Mouse (Mus musculus) cerebellum, adult (tissue): ENCODE measurements around the gene 9230112D13Rik.
A peak's percentile ranks its signal among the peaks of the same experiment; 100 is the strongest.

Experiments
- ATAC-seq: cut with Nextera tagmentation; 2 replicates; pipeline ENCODE4 v1.9.2; 2017; ENCODE audit warnings: mild to moderate bottlenecking, moderate library complexity, mixed read lengths; ENCODE audit not compliant: insufficient number of reproducible peaks, low FRiP score, low TSS enrichment

Gene 9230112D13Rik

DNA sequence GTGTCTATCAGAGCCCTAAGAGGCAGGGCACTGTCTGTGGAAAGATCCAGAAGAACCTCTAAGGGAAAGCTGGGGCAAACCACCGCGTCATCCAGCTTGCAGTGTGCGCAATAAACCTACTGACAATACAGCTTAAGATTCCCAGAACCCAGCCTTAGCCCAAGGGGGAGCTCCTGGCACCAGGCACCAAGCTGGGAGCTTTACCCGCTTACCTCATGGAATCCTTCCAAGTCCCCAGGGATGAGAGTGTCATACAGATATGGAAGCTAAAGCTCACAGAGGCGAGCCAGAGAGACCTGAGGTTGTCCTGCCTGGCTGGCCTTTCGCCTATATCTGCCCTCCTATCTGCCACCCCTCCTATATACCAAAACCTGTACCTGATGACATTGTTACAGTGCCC is 21.0 kb upstream of the 9230112D13Rik start:
- no peak for ATAC-seq

GRCm38 (mm10) chr14:34541896-34542295 is 19.3 kb upstream of the 9230112D13Rik start:
- 0 out of 2 replicates have a peak, but pooled peaks have one; percentile 15 for ATAC-seq

DNA sequence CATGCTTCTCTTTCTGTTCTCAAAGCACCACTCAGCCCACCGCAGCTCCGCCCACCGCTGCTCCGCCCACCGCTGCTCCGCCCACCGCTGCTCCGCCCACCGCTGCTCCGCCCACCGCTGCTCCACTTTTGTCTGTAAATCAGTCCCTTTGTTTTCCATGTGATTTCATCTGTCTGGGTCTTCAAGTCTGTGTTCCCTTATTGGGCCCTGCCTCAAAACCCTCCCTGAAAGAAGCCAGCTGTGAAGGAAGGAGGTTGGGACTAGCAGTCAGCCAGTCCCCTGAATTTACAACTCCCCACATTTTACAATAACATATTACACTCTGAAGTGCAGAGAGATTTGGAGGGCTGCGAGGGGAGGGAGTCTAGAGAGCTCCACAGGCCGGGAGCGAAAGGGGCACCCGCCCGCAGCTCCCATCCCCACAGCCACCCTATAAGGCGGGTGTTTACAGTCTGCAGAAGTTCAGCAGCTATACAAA is 18.1 kb upstream of the 9230112D13Rik start:
- ATAC-seq: no peak

GRCm38 (mm10) chr14:34535883-34536282 is 13.3 kb upstream of the 9230112D13Rik start:
- no peak for ATAC-seq

GRCm38 (mm10) chr14:34533537-34533936 is 10.9 kb upstream of the 9230112D13Rik start:
- ATAC-seq: no peak

GRCm38 (mm10) chr14:34532536-34532935 is 9.9 kb upstream of the 9230112D13Rik start:
- ATAC-seq: no peak

DNA sequence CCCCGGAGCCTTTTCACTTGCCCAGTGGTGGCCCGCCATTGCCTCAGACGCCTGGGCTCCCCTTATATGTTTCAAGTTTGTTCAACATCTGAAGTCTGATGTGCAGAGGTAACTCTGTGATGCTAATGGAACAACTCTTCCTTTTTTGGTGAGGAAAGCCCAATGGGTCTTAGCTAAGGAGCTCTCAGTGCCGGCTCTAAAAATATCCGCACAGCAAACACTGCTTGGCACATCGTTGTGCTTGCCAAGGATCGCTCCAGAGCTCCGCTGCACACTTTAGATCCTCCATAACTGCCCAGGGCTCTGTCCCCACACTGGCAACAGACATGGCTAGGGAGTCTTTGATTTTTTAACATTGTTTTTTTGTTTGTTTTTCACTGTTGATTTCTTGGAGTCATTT is 6.2 kb upstream of the 9230112D13Rik start:
- no peak for ATAC-seq

DNA sequence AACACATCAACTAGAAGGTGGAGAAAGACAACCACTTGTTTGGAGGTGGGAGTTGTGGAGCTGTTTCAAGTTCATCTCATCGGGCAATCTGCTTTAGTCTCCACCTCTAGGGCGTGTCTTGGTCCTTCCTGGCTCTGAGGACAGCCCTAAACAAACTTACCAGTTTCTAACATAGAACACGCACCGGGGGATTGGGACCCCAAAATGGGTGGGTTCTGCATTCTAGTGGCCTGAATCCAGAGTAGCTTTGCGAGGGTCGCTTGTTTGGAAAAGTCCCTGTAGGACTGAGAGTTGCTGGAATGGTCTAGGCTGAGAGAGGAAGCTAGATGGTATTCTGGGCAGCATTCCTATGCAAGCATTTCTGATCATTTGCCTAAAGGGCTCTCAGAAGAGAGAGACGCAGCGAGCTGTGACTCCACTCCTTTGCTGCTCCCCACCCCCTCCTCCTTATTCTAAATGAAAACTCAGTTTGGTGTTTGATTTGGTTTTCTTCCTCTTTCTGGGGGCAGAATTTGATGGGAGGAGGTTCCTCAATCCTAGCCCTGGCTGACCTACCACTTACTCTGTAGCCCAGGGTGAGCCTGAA is 4.5 kb downstream of the 9230112D13Rik start:
- ATAC-seq: no peak

GRCm38 (mm10) chr14:34516960-34517577 is 5.5 kb downstream of the 9230112D13Rik start:
- no peak for ATAC-seq

DNA sequence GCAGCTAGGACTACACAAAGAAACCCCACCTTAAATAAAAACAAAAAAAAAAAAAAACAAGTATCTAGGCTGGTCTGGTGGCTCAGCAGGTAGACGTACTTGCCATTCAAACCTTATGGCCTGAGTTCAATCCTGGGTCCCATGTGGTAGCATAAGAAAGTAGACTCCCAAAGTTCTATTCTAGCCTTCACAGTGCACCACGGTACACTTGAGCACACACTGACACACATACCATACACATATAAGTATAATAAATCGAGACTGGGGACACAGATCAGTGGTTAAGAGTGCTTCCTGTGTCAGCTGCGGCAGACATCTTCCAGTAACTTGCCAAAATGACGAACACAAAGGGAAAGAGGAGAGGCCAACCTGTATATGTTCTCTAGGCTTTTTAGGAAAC is 6.7 kb downstream of the 9230112D13Rik start:
- ATAC-seq: no peak

DNA sequence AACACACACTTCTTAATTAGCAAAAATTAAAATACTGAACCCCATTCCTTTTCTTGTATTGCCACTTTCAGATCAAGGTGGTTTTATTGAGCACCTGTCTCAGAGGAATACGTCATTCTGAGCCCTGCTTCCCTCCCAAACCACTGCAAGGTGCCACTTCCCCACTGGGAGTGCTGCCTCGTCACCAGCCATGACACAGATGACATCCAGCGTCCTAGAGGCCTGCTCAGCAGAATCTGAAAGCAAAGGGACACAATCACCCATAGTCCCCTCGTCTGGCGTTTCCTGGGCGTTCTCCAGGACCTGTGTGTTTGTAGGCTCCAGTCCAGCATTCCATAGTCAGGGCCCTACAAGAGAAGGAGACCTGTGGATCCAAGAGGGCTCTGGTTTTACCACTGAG is 8.5 kb downstream of the 9230112D13Rik start:
- ATAC-seq: no peak

GRCm38 (mm10) chr14:34512602-34513001 is 10.0 kb downstream of the 9230112D13Rik start:
- ATAC-seq: no peak

DNA sequence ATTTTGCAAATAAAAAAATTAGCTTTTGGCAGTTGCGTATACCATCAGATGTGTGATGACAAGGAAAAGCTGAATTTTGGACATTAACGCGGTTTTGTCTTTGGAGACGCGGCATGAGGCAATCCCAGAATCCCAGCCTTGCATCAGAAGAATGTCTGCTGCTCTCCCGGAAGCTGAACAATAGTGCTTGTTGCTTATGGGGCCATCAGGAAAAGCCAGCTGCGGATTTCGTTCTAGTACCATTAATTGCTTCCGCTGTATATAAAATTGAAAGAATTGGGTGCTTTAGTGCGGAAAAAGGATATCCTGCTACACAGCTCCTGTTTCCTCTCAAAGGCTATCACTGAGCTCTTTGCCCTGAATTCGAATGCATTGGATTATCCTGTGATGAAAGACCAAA is 10.7 kb downstream of the 9230112D13Rik start:
- ATAC-seq: no peak

DNA sequence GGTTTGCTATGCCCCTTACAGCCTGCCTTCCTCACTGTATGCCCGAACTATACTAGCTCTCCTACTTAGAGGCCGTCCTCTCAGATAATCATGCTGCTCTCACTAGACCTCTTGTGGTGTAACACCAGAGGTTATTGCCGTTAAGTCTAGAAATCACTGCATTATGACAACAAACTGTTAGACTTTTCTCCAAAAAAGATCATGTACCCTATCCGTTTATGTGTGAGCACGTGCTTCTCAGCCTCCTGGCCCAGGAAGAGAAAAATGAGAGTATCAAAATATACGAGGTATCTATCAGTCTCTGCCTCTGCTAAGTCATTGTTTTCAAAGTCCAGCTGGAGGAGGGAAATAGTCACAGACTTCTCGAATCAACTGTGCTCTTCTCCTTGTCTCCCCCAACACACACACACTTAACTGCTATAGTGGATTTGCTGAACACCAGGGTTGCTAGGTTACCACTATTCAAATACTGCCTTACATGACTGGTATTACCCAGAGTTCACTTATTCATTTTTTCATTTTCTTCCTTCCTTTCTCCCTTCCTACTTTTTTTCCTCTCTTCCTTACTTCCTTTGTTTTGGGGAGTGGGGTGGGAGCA is 13.7 kb downstream of the 9230112D13Rik start:
- no peak for ATAC-seq

DNA sequence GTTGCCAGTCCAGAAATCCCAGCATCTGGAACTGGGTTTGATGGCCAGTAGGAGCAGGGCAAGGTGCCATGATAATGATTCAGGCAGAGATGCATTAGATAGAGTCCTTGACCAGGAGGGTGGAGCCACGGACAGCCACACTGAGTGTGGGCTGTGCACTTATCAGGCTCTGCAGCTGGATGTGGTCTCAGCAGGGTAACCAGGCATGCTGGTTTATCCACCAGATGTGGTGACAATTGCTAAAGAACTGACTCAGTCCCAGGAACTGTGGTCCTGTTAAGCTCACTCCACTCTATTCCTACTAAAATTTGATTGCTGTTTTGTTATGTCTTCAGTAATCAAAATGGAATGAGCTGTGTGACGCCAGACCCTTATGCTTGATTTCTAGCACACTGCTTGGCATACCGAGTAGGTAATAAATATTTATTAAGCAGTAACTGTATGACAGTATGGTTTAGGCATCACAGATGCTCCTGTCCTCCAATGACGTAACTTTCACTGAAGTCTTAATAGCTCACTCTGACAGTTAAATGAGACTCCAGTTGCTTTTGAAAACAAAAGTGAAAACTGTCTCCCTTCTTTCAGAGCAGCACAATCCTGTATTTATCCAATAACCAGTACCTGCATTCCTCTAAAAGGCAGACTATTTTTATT is 14.3 kb downstream of the 9230112D13Rik start:
- ATAC-seq: no peak

DNA sequence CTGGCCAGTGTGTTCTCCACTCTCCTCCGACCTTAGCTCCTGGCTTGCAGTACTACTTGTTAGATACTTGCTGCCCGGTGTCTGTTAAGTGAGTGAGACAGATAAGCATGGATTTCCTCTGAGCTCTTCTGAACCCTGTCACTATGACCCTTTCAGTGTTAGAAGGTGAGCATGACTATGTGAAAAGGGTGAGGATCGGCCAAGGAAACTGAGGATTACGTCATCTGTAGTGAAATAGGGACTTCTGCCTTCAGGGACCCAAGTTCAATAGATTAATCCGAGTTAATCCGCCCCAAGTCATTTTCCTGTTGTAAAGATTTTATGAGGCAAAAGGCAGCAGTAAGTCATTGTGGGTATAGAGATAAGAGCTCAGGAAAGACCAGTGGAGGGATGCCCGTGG is 17.3 kb downstream of the 9230112D13Rik start:
- ATAC-seq: no peak

- ATAC-seq: no peak
Measured at GRCm38 (mm10) chr14:34504377-34504776, 18.2 kb downstream of the 9230112D13Rik start.

DNA sequence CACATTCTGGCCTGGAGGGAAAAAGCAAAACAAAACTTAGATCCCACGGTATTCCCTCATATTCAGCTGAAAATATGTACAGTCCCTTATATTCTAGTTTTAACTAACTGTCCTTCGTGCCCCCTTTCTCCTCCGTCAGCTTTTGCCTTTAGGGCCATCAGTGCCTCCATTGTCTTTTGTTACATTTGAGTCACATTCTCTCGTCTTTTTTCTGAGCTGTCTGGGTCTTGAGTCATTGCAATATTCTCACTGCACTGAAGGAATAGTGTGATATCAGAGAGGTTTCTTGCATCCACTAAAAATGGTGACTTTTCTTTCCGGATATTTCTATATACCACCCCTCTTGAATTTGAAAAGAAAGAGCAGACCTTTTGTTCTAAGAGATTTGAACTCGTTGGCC is 18.8 kb downstream of the 9230112D13Rik start:
- ATAC-seq: no peak

- ATAC-seq: no peak; the same call in 1 of the 2 replicates
Measured at GRCm38 (mm10) chr14:34503325-34503647, 19.3 kb downstream of the 9230112D13Rik start, which contains the start of gene Bmpr1a. Gene Bmpr1a (minus strand): TSS chr14:34503341.

DNA sequence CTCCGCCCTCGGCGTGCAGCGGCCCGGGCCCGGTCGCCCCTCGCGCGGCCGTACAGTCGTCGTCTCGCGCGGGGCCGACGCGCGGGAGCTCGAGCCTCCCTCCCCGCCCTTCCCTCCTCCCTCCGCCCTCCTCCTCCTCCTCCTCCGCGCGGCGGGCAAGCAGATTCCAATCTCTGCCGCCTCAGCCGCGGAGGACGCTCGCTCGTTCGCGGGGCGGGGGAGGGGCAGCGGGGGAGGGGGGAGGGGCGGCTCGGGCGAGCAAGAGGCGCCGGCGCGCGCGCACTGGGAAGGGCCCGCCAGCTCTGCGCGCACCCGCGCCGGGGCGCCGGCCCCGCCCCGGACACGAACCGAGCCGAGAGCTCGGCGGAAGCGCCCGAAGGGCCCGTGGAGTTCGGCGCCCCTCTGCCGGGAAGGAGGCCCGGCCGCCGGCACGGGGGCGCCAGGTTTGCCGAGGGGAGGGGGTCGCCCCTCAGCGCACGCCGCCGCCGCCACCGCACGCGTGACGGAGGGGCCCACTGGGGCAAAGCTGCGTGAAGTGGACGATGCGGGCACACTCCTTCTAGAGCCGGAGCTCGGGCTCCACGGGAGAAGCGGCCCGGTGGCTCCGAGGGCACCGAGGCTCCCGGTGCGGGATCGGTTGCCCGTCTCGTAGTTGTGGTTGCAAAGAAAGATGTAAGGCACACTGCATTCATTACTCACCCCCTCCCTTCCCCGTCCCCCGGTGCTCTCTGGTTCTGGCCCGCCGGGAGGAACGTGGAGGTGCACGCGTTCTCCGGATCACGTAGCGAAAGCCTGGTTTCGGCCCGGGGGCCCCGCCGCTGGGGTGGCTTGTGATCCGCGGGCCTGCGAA is 19.9 kb downstream of the 9230112D13Rik start:
- ATAC-seq: peak; percentile 86
